Mouse (Mus musculus) neural tube, embryonic 13.5 days (tissue): ENCODE results near the gene Ndrg2. TPM values are rescaled to one million over a fixed set of nuclear protein-coding genes. Genes with fewer than 3 reads are reported as not detected.
"Not testable (repeated sequence)": the region's sequence is repeated elsewhere in the genome, so short reads cannot be mapped to it uniquely, and the experiment has no call there.

Experiments
- ATAC-seq: fragments of 200-750 bp; cut with Nextera tagmentation; 2 replicates; pipeline ENCODE4 v1.8.0; 2017; ENCODE audit warnings: low read depth, mild to moderate bottlenecking, moderate TSS enrichment, moderate library complexity
- H3K27ac ChIP-seq: fragments of 300-500 bp; sonication (generic); replicated peaks from 2 replicates; pipeline ENCODE4 v1.5.1; 2015; ENCODE audit warnings: moderate library complexity, mild to moderate bottlenecking, inconsistent platforms
- H3K27me3 ChIP-seq: fragments of 300-500 bp; sonication (generic); 2 replicates; pipeline ENCODE4 v1.6.1; 2015; ENCODE audit warnings: mild to moderate bottlenecking, inconsistent platforms
- H3K36me3 ChIP-seq: fragments of 300-500 bp; sonication (generic); 2 replicates; pipeline ENCODE4 v1.6.1; 2015; ENCODE audit warnings: mild to moderate bottlenecking, inconsistent platforms
- H3K4me1 ChIP-seq: fragments of 300-500 bp; sonication (generic); replicated peaks from 2 replicates; pipeline ENCODE4 v1.6.1; 2015; ENCODE audit warnings: inconsistent platforms
- H3K4me2 ChIP-seq: fragments of 300-500 bp; sonication (generic); 2 replicates; pipeline ENCODE4 v1.6.1; 2015; ENCODE audit warnings: inconsistent platforms, mild to moderate bottlenecking, moderate library complexity
- H3K4me3 ChIP-seq: fragments of 300-500 bp; sonication (generic); 2 replicates; pipeline ENCODE4 v1.5.1; 2015; ENCODE audit warnings: mild to moderate bottlenecking, inconsistent platforms
- H3K9ac ChIP-seq: fragments of 300-500 bp; sonication (generic); 2 replicates; pipeline ENCODE4 v1.6.1; 2015; ENCODE audit warnings: moderate library complexity, mild to moderate bottlenecking, inconsistent platforms
- H3K9me3 ChIP-seq: fragments of 300-500 bp; sonication (generic); 2 replicates; pipeline ENCODE4 v1.6.1; 2016; ENCODE audit warnings: inconsistent platforms
- WGBS: fragments of 180-500 bp; shearing (Covaris S2); methylation state at CpG from one replicate; pipeline ENCODE4 v1.1.7; 2015; 5-methylcytosine and 5-hydroxymethylcytosine counted together
- polyA plus RNA-seq: library from polyadenylated mRNA; unstranded; fragments of >200 nt; fragmentation: Nextera tagmentation; extraction: Ambion mirVana; gene quantifications from 2 replicates; pipeline ENCODE4 v1.2.1, GENCODE M21; 2015

The Ndrg2 gene
- polyA plus RNA-seq, 1 experiment from 2014 or later = 159 TPM

GRCm38 (mm10) chr14:51926930-51927329 is 13.0 kb upstream of the Ndrg2 start:
- H3K9me3 ChIP-seq, H3K27ac ChIP-seq, H3K4me3 ChIP-seq, H3K4me1 ChIP-seq, H3K4me2 ChIP-seq, H3K36me3 ChIP-seq, ATAC-seq, H3K9ac ChIP-seq, H3K27me3 ChIP-seq: not testable (repeated sequence)
- WGBS = 96% methylated on average over 11 of the region's 11 CpGs

- WGBS = 77% methylated on average over 4 of the region's 4 CpGs
- H3K27me3 ChIP-seq = no peaks in the 10 kb centered on the region
- no peak for ATAC-seq
- H3K36me3 ChIP-seq = no peaks in the 10 kb centered on the region
- no peak overlapping the region for H3K4me2 ChIP-seq
- no peak overlapping the region for H3K9ac ChIP-seq
- no peak overlapping the region for H3K27ac ChIP-seq
- no peak overlapping the region for H3K4me3 ChIP-seq
- H3K4me1 ChIP-seq = no peaks in the 10 kb centered on the region
- no peaks in the 10 kb centered on the region for H3K9me3 ChIP-seq
Measured at GRCm38 (mm10) chr14:51923492-51923891, 9.5 kb upstream of the Ndrg2 start.

- Histone ChIP-seq H3K4me2 (no peak overlapping the region), H3K36me3 (no peaks in the 10 kb centered on the region), H3K9me3 (no peaks in the 10 kb centered on the region), H3K27me3 (no peaks in the 10 kb centered on the region), H3K4me1 (no peaks in the 10 kb centered on the region), H3K9ac (no peak overlapping the region), H3K4me3 (no peak overlapping the region), H3K27ac (no peak overlapping the region)
- no peak for ATAC-seq
- WGBS = 83% methylated on average over 2 of the region's 2 CpGs
Measured at GRCm38 (mm10) chr14:51922910-51923309, 9.0 kb upstream of the Ndrg2 start.

- Histone ChIP-seq H3K27ac (no peak within 1 kb of the TSS), H3K36me3 (no peaks in the 10 kb centered on the region), H3K4me1 (no peaks in the 10 kb centered on the region), H3K9ac (no peak within 1 kb of the TSS), H3K4me2 (no peak within 1 kb of the TSS), H3K9me3 (no peaks in the 10 kb centered on the region), H3K4me3 (no peak within 1 kb of the TSS), H3K27me3 (no peaks in the 10 kb centered on the region)
- ATAC-seq = no peak
- WGBS = 91% methylated on average over 7 of the region's 7 CpGs
Measured at GRCm38 (mm10) chr14:51922571-51922865, 8.6 kb upstream of the Ndrg2 start, which contains the start of gene Rnase13. Gene Rnase13, minus strand, starts transcription at chr14:51922773.

GRCm38 (mm10) chr14:51921759-51922570 is 8.0 kb upstream of the Ndrg2 start:
- peak; percentile 52; the same call in 1 of the 2 replicates for ATAC-seq
- Histone ChIP-seq H3K4me1 (no peaks in the 10 kb centered on the region), H3K4me3 (no peak overlapping the region), H3K9me3 (no peaks in the 10 kb centered on the region), H3K27me3 (no peaks in the 10 kb centered on the region), H3K27ac (no peak overlapping the region), H3K36me3 (no peaks in the 10 kb centered on the region), H3K9ac (no peak overlapping the region), H3K4me2 (no peak overlapping the region)
- WGBS = 86% methylated on average over 16 of the region's 16 CpGs

- Histone ChIP-seq H3K4me1 (peaks cover 15% of the 10 kb centered on the region), H3K27ac (no peak overlapping the region), H3K4me2 (no peak overlapping the region), H3K9me3 (no peaks in the 10 kb centered on the region), H3K4me3 (no peak overlapping the region), H3K27me3 (0 out of 2 replicates have a peak, but pooled peaks cover 2% of the 10 kb centered on the region), H3K36me3 (no peaks in the 10 kb centered on the region), H3K9ac (no peak overlapping the region)
- no peak for ATAC-seq
- 80% methylated on average over 4 of the region's 4 CpGs for WGBS
Measured at GRCm38 (mm10) chr14:51918966-51919365, 5.0 kb upstream of the Ndrg2 start.

- 88% methylated on average over 4 of the region's 4 CpGs for WGBS
- Histone ChIP-seq H3K36me3 (no peaks in the 10 kb centered on the region), H3K27me3 (0 out of 2 replicates have a peak, but pooled peaks cover 8% of the 10 kb centered on the region), H3K9ac (no peak within 1 kb of the TSS), H3K4me1 (peaks cover 22% of the 10 kb centered on the region), H3K9me3 (no peaks in the 10 kb centered on the region), H3K4me2 (no peak within 1 kb of the TSS), H3K4me3 (no peak within 1 kb of the TSS), H3K27ac (no peak within 1 kb of the TSS)
- no peak for ATAC-seq
Measured at GRCm38 (mm10) chr14:51918125-51918524, 4.2 kb upstream of the Ndrg2 start, which contains the start of gene Tppp2. Gene Tppp2, plus strand, starts transcription at chr14:51918425.

- H3K27ac ChIP-seq = no peak overlapping the region
- peaks cover 36% of the 10 kb centered on the region for H3K4me1 ChIP-seq
- H3K9ac ChIP-seq = no peak overlapping the region
- H3K4me2 ChIP-seq = no peak overlapping the region
- H3K36me3 ChIP-seq = no peaks in the 10 kb centered on the region
- no peak overlapping the region for H3K4me3 ChIP-seq
- 84% methylated on average over 4 of the region's 4 CpGs for WGBS
- no peak for ATAC-seq
- H3K9me3 ChIP-seq = no peaks in the 10 kb centered on the region
- 0 out of 2 replicates have a peak, but pooled peaks cover 8% of the 10 kb centered on the region for H3K27me3 ChIP-seq
Measured at GRCm38 (mm10) chr14:51916539-51916938, 2.6 kb upstream of the Ndrg2 start.

- peaks cover 36% of the 10 kb centered on the region for H3K4me1 ChIP-seq
- no peaks in the 10 kb centered on the region for H3K9me3 ChIP-seq
- no peak for ATAC-seq
- no peak overlapping the region for H3K4me3 ChIP-seq
- H3K9ac ChIP-seq = no peak overlapping the region
- no peaks in the 10 kb centered on the region for H3K36me3 ChIP-seq
- 32% methylated on average over 3 of the region's 3 CpGs for WGBS
- H3K4me2 ChIP-seq = peak overlapping the region; percentile 98; the same call in 1 of the 2 replicates
- H3K27ac ChIP-seq = peak overlapping the region; percentile 85
- 0 out of 2 replicates have a peak, but pooled peaks cover 8% of the 10 kb centered on the region for H3K27me3 ChIP-seq
Measured at GRCm38 (mm10) chr14:51915030-51915429, 1.1 kb upstream of the Ndrg2 start.

GRCm38 (mm10) chr14:51913062-51913959 is 647 bp downstream of the Ndrg2 start:
- Histone ChIP-seq H3K9me3 (no peaks in the 10 kb centered on the region), H3K27me3 (0 out of 2 replicates have a peak, but pooled peaks cover 8% of the 10 kb centered on the region), H3K27ac (peak overlapping the region; percentile 85), H3K4me3 (peak overlapping the region; percentile 64), H3K9ac (peak overlapping the region; percentile 82), H3K36me3 (peaks cover 8% of the 10 kb centered on the region; the same call in 1 of the 2 replicates), H3K4me2 (peak overlapping the region; percentile 98), H3K4me1 (peaks cover 36% of the 10 kb centered on the region)
- WGBS = under 1% methylated on average over 57 of the region's 58 CpGs
- peak; percentile 74 for ATAC-seq

GRCm38 (mm10) chr14:51912391-51913061 is 1.4 kb downstream of the Ndrg2 start:
- H3K27me3 ChIP-seq = 0 out of 2 replicates have a peak, but pooled peaks cover 8% of the 10 kb centered on the region
- peaks cover 8% of the 10 kb centered on the region; the same call in 1 of the 2 replicates for H3K36me3 ChIP-seq
- H3K9me3 ChIP-seq = no peaks in the 10 kb centered on the region
- H3K27ac ChIP-seq = peak overlapping the region; percentile 85
- peak overlapping the region; percentile 98 for H3K4me2 ChIP-seq
- peaks cover 36% of the 10 kb centered on the region for H3K4me1 ChIP-seq
- H3K4me3 ChIP-seq = peak overlapping the region; percentile 64
- H3K9ac ChIP-seq = peak overlapping the region; percentile 82
- 9% methylated on average over 14 of the region's 14 CpGs for WGBS
- peak; percentile 17; the same call in 1 of the 2 replicates for ATAC-seq
